Comparison of ENCODE assay signal across 8 mouse cellular contexts in the genomic region with DNA sequence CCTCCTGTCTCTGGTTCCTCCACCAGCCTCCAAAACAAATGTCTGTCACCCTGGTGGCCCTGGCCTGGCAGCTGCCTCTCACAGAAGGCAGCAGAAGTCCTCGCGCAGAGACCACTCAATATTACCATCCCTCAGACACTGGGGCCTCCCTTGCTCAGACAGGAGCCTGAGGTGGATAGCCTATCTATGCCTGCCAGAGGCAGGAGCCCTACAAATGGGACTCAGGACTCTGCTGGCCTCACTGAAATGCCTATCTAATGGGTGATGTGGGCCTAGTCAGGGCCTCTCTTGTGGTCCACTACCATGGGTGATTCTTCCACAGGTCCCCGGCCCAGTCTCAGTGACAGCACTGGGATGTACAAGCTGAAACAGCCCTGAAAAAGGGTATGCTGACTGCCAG. TPM values are rescaled to one million over a fixed set of nuclear protein-coding genes. Genes with fewer than 3 reads are reported as not detected.
DNase-seq lines count a peak whose midpoint lies in the region; ATAC-seq and TF ChIP-seq lines count a peak whose summit lies in the region.

No protein-coding gene starts in this region.

- H3K79me3 ChIP-seq in C2C12 (ENCODE audit: low read depth), result peaks cover 8% of the 10 kb centered on the region

- TF ChIP-seq CTCF in C2C12 (IDR thresholded peaks at IDR 0.05; ENCODE audit: control insufficient read depth, insufficient read depth, insufficient read length), result no peak
- TF ChIP-seq CTCF in ES-Bruce4 (IDR thresholded peaks at IDR 0.05; ENCODE audit: low read depth, low read length), result no peak
- TF ChIP-seq CTCF in heart, postnatal 0 days (IDR thresholded peaks at IDR 0.05; ENCODE audit: low read depth), result no peak
- TF ChIP-seq CTCF in liver, embryonic 14.5 days (IDR thresholded peaks at IDR 0.05; ENCODE audit: low read depth), result no peak

- 71% methylated on average over 3 of the region's 3 CpGs for WGBS in heart, postnatal 0 days
- 7% methylated on average over 3 of the region's 3 CpGs for WGBS in liver, embryonic 14.5 days (ENCODE audit: insufficient replicate concordance)

- H3K79me2 ChIP-seq in C2C12 (ENCODE audit: control insufficient read depth, insufficient read depth), result peaks cover 37% of the 10 kb centered on the region

- H3K27ac ChIP-seq in ES-Bruce4 (ENCODE audit: insufficient read depth, low read length), result no peak overlapping the region
- H3K27ac ChIP-seq in heart, postnatal 0 days (ENCODE audit: low read depth), result no peak overlapping the region
- H3K27ac ChIP-seq in liver, embryonic 14.5 days, result peak overlapping the region; percentile 81

- DNase-seq in heart, postnatal 0 days (ENCODE audit: low spot score), result no peak
- peak in 2 of 3 experiments; percentile 57 to 58 for DNase-seq in liver, embryonic 14.5 days (ENCODE audit: low read depth in 3 of 3, low spot score in 3 of 3)
- DNase-seq in adrenal gland, adult 18-20 months (ENCODE audit: low spot score in 2 of 2), result no peak
- DNase-seq in ovary, postnatal 36 days (ENCODE audit: low spot score), result no peak
- DNase-seq in frontal cortex, postnatal 14 days (ENCODE audit: low spot score in 2 of 2), result no peak

- no peak for TF ChIP-seq POLR2A in ES-Bruce4 (IDR thresholded peaks at IDR 0.05; ENCODE audit: insufficient read depth, low read length)

- H3K4me2 ChIP-seq in heart, postnatal 0 days (ENCODE audit: low read depth, low read length), result peak overlapping the region; percentile 89
- H3K4me2 ChIP-seq in liver, embryonic 14.5 days (ENCODE audit: low read depth), result peak overlapping the region; percentile 98

- H3K4me3 ChIP-seq in C2C12 (ENCODE audit: insufficient read depth, poor library complexity, severe bottlenecking) (no peak overlapping the region), ES-Bruce4 (ENCODE audit: low read depth, low read length) (peak overlapping the region; percentile 90)
- H3K4me3 ChIP-seq in heart, postnatal 0 days (ENCODE audit: low read depth, low read length), result peak overlapping the region; percentile 68; the same call in 1 of the 2 replicates
- peak overlapping the region; percentile 72 to 73 for H3K4me3 ChIP-seq in liver, embryonic 14.5 days (ENCODE audit: insufficient read depth in 1 of 2, low read depth in 2 of 2, low read length in 2 of 2)

- H3K4me1 ChIP-seq in ES-Bruce4 (ENCODE audit: control insufficient read depth, insufficient read depth, low read length), result peaks cover 10% of the 10 kb centered on the region
- peaks cover 26% of the 10 kb centered on the region for H3K4me1 ChIP-seq in heart, postnatal 0 days (ENCODE audit: control insufficient read depth, insufficient read depth)
- H3K4me1 ChIP-seq in liver, embryonic 14.5 days (replicated peaks; ENCODE audit: control insufficient read depth in 2 of 2, insufficient read depth in 2 of 2, low read length in 1 of 2), result peaks cover 52 to 57% of the 10 kb centered on the region in 2 experiments

- H3K9me3 ChIP-seq in ES-Bruce4 (replicated peaks; ENCODE audit: control insufficient read depth, insufficient read depth, low read length, poor library complexity, severe bottlenecking), result no peaks in the 10 kb centered on the region
- H3K9me3 ChIP-seq in heart, postnatal 0 days (replicated peaks; ENCODE audit: control insufficient read depth, low read length), result no peaks in the 10 kb centered on the region
- no peaks in the 10 kb centered on the region for H3K9me3 ChIP-seq in liver, embryonic 14.5 days (ENCODE audit: control insufficient read depth, low read length)

- H3K27me3 ChIP-seq in C2C12 (ENCODE audit: control insufficient read depth, insufficient read depth, insufficient read length) (no peaks in the 10 kb centered on the region), ES-Bruce4 (ENCODE audit: control insufficient read depth, insufficient read depth, low read length, poor library complexity, severe bottlenecking) (no peaks in the 10 kb centered on the region)
- H3K27me3 ChIP-seq in heart, postnatal 0 days (ENCODE audit: control insufficient read depth, insufficient read depth, low read length), result no peaks in the 10 kb centered on the region
- H3K27me3 ChIP-seq in liver, embryonic 14.5 days (ENCODE audit: control insufficient read depth, insufficient read depth, low read length), result no peaks in the 10 kb centered on the region

- no peak for TF ChIP-seq EP300 in ES-Bruce4 (IDR thresholded peaks at IDR 0.05; ENCODE audit: insufficient read depth, low read depth, low read length)
- TF ChIP-seq EP300 in heart, postnatal 0 days (IDR thresholded peaks at IDR 0.05; ENCODE audit: low read depth), result no peak
- peak; percentile 66 for TF ChIP-seq EP300 in liver, embryonic 14.5 days (IDR thresholded peaks at IDR 0.05; ENCODE audit: low read depth)

- H3K36me3 ChIP-seq in C2C12 (ENCODE audit: control insufficient read depth, insufficient read depth), result no peaks in the 10 kb centered on the region
- no peaks in the 10 kb centered on the region for H3K36me3 ChIP-seq in ES-Bruce4 (ENCODE audit: control insufficient read depth, insufficient read depth, low read length, poor library complexity, severe bottlenecking)
- H3K36me3 ChIP-seq in heart, postnatal 0 days (replicated peaks; ENCODE audit: control insufficient read depth, insufficient read depth, low read length), result peaks cover 13% of the 10 kb centered on the region; the same call in 1 of the 2 replicates
- H3K36me3 ChIP-seq in liver, embryonic 14.5 days (replicated peaks; ENCODE audit: control insufficient read depth, insufficient read depth, low read depth), result peaks cover 13% of the 10 kb centered on the region; the same call in 1 of the 2 replicates

- peak overlapping the region; percentile 67 for H3K9ac ChIP-seq in ES-Bruce4 (ENCODE audit: low read depth, poor library complexity, severe bottlenecking)
- H3K9ac ChIP-seq in heart, postnatal 0 days (replicated peaks; ENCODE audit: low read depth, low read length), result peak overlapping the region; percentile 62
- peak overlapping the region; percentile 77 for H3K9ac ChIP-seq in liver, embryonic 14.5 days (replicated peaks)

- H3ac ChIP-seq in C2C12 (ENCODE audit: control insufficient read depth, insufficient read length, low read depth), result peak overlapping the region; percentile 16

- no peak for ATAC-seq in heart, postnatal 0 days (ENCODE audit: insufficient read depth, low read depth)
- peak; percentile 44 for ATAC-seq in liver, embryonic 14.5 days (ENCODE audit: insufficient read depth)
- no peak for ATAC-seq in monocyte, adult 5-6 weeks (replicated peaks; ENCODE audit: insufficient number of reproducible peaks, low FRiP score, low TSS enrichment, poor library complexity, severe bottlenecking)

RNA-seq across cellular contexts. Expression of a gene that starts 1.7 kb away (rescaled TPM):
- polyA plus RNA-seq in C2C12 (2012; fragmentation: generic; extraction: Trizol) (45.2 TPM), ES-Bruce4 (2011; ENCODE audit: insufficient read depth, insufficient read length, low read depth, missing spikeins) (100 and 102 TPM in 2 replicates)
- 353 and 356 TPM in 2 replicates for total RNA-seq in heart, postnatal 0 days (2014; rRNA removed; ENCODE audit: low replicate concordance)
- 68.9 and 71.0 TPM in 2 replicates for polyA plus RNA-seq in heart, postnatal 0 days (2015; fragmentation: Nextera tagmentation; extraction: Ambion mirVana)
- polyA plus RNA-seq in liver, embryonic 14.5 days (2012; rRNA removed), result 41.7 and 46.7 TPM in 2 replicates
- polyA plus RNA-seq in liver, embryonic 14.5 days (2014; fragmentation: Nextera tagmentation; extraction: Ambion mirVana), result 63.1 and 66.8 TPM in 2 replicates
- 100 to 1,000 TPM; 137 to 283 TPM for total RNA-seq in adrenal gland, adult 18-20 months (2021)
- 46.0 to 51.9 TPM (median 46.4 TPM) in 3 replicates for total RNA-seq in monocyte, adult 5-6 weeks (2017)

RNA-seq across cellular contexts. Expression of a gene that starts 29.8 kb away (rescaled TPM):
- polyA plus RNA-seq in C2C12 (2012; fragmentation: generic; extraction: Trizol), result 14.6 TPM
- 4.2 and 4.7 TPM in 2 replicates for polyA plus RNA-seq in ES-Bruce4 (2011; ENCODE audit: insufficient read depth, insufficient read length, low read depth, missing spikeins)
- 14.8 and 48.9 TPM in 2 replicates for total RNA-seq in heart, postnatal 0 days (2014; rRNA removed; ENCODE audit: low replicate concordance)
- 18.1 and 18.6 TPM in 2 replicates for polyA plus RNA-seq in heart, postnatal 0 days (2015; fragmentation: Nextera tagmentation; extraction: Ambion mirVana)
- polyA plus RNA-seq in liver, embryonic 14.5 days (2012; rRNA removed), result 4.5 and 4.7 TPM in 2 replicates
- 4.2 and 4.5 TPM in 2 replicates for polyA plus RNA-seq in liver, embryonic 14.5 days (2014; fragmentation: Nextera tagmentation; extraction: Ambion mirVana)
- 10 to 100 TPM; 17.9 to 21.1 TPM for total RNA-seq in adrenal gland, adult 18-20 months (2021)
- 4.8 to 8.2 TPM (median 5.5 TPM) in 3 replicates for total RNA-seq in monocyte, adult 5-6 weeks (2017)

RNA-seq across cellular contexts. Expression of a gene that starts 33.6 kb away (rescaled TPM):
- polyA plus RNA-seq in C2C12 (2012; fragmentation: generic; extraction: Trizol) (not detected), ES-Bruce4 (2011; ENCODE audit: insufficient read depth, insufficient read length, low read depth, missing spikeins) (175 and 179 TPM in 2 replicates)
- not detected in 2 replicates for total RNA-seq in heart, postnatal 0 days (2014; rRNA removed; ENCODE audit: low replicate concordance)
- polyA plus RNA-seq in heart, postnatal 0 days (2015; fragmentation: Nextera tagmentation; extraction: Ambion mirVana), result not detected in 2 replicates
- polyA plus RNA-seq in liver, embryonic 14.5 days (2012; rRNA removed), result 0.08 TPM in 1 of 2 replicates, not detected in the other
- not detected in 2 replicates for polyA plus RNA-seq in liver, embryonic 14.5 days (2014; fragmentation: Nextera tagmentation; extraction: Ambion mirVana)
- 10 to 100 TPM in 1 of 2 experiments, 1 to 10 TPM in 1; 4.4 to 24.4 TPM for total RNA-seq in adrenal gland, adult 18-20 months (2021)
- not detected in 3 replicates for total RNA-seq in monocyte, adult 5-6 weeks (2017)

RNA-seq across cellular contexts. Expression of a gene that starts 35.2 kb away (rescaled TPM):
- polyA plus RNA-seq in C2C12 (2012; fragmentation: generic; extraction: Trizol) (not detected), ES-Bruce4 (2011; ENCODE audit: insufficient read depth, insufficient read length, low read depth, missing spikeins) (20.9 and 23.5 TPM in 2 replicates)
- total RNA-seq in heart, postnatal 0 days (2014; rRNA removed; ENCODE audit: low replicate concordance), result not detected in 2 replicates
- polyA plus RNA-seq in heart, postnatal 0 days (2015; fragmentation: Nextera tagmentation; extraction: Ambion mirVana), result not detected in 2 replicates
- not detected in 2 replicates for polyA plus RNA-seq in liver, embryonic 14.5 days (2012; rRNA removed)
- not detected in 2 replicates for polyA plus RNA-seq in liver, embryonic 14.5 days (2014; fragmentation: Nextera tagmentation; extraction: Ambion mirVana)
- not detected for total RNA-seq in adrenal gland, adult 18-20 months (2021)
- total RNA-seq in monocyte, adult 5-6 weeks (2017), result not detected in 3 replicates

RNA-seq across cellular contexts. Expression of a gene that starts 37.8 kb away (rescaled TPM):
- polyA plus RNA-seq in C2C12 (2012; fragmentation: generic; extraction: Trizol), result 0.02 TPM
- 0.07 TPM in 1 of 2 replicates, not detected in the other for polyA plus RNA-seq in ES-Bruce4 (2011; ENCODE audit: insufficient read depth, insufficient read length, low read depth, missing spikeins)
- total RNA-seq in heart, postnatal 0 days (2014; rRNA removed; ENCODE audit: low replicate concordance), result 0.27 and 2.4 TPM in 2 replicates
- polyA plus RNA-seq in heart, postnatal 0 days (2015; fragmentation: Nextera tagmentation; extraction: Ambion mirVana), result 0.11 TPM in 2 replicates
- 1.1 TPM in 2 replicates for polyA plus RNA-seq in liver, embryonic 14.5 days (2012; rRNA removed)
- polyA plus RNA-seq in liver, embryonic 14.5 days (2014; fragmentation: Nextera tagmentation; extraction: Ambion mirVana), result 1.4 and 1.5 TPM in 2 replicates
- 1 to 10 TPM; 5.2 to 5.9 TPM for total RNA-seq in adrenal gland, adult 18-20 months (2021)
- 27.0 to 37.5 TPM (median 35.8 TPM) in 3 replicates for total RNA-seq in monocyte, adult 5-6 weeks (2017)

Comparison
In these comparisons a context has a peak if more than half of its experiments do, and no peak if none do; other contexts are left out.
1. DNase-seq: peak in liver, embryonic 14.5 days (2 of 3); none in heart, postnatal 0 days (single experiment), adrenal gland, adult 18-20 months (0 of 2), ovary, postnatal 36 days (single experiment) and frontal cortex, postnatal 14 days (0 of 2).
2. RNA of a gene that starts 33.6 kb away (polyA plus RNA-seq): 175 to 179 TPM in ES-Bruce4; 0.08 TPM in liver, embryonic 14.5 days, not detected in heart, postnatal 0 days and not detected in C2C12 (single experiment); every median in the first group is over 100 times any median in the second.
3. Peak in every context shown above with its lines, with median percentiles within 50 percentile points of each other: H3K9ac ChIP-seq.